Mouse (Mus musculus) midbrain, embryonic 14.5 days (tissue): ENCODE measurements at regions not wholly inside any gene's neighbourhood (a gene's known extent, or its start where the extent isn't known, plus 50 kb on each side); places are given as distances from the start of the nearest gene placed in this dataset.

ENCODE experiments used
- ATAC-seq: fragments of 200-750 bp; cut with Nextera tagmentation; 2 replicates; pipeline ENCODE4 v1.8.0; 2017; ENCODE audit warnings: moderate number of reproducible peaks, moderate library complexity; ENCODE audit not compliant: low FRiP score, low TSS enrichment
- DNase-seq: peaks from one replicate; pipeline ENCODE4 v3.0.0-alpha.2; 2015
- H3K27ac ChIP-seq: fragments of 300-500 bp; sonication (generic); replicated peaks from 2 replicates; pipeline ENCODE4 v1.5.1; 2014; ENCODE audit warnings: mild to moderate bottlenecking, low read depth, low read length, moderate library complexity
- H3K27me3 ChIP-seq: fragments of 300-500 bp; sonication (generic); 2 replicates; pipeline ENCODE4 v1.6.1; 2014; ENCODE audit warnings: low read length, control low read depth, mixed read lengths; ENCODE audit not compliant: control insufficient read depth, insufficient read depth
- H3K36me3 ChIP-seq: fragments of 300-500 bp; sonication (generic); 2 replicates; pipeline ENCODE4 v1.6.1; 2014; ENCODE audit warnings: low read length, control low read depth; ENCODE audit not compliant: control insufficient read depth, insufficient read depth
- H3K4me1 ChIP-seq: fragments of 300-500 bp; sonication (generic); 2 replicates; pipeline ENCODE4 v1.6.1; 2014; ENCODE audit warnings: mild to moderate bottlenecking, antibody characterized with exemption, low read length, control low read depth; ENCODE audit not compliant: control insufficient read depth, insufficient read depth
- H3K4me2 ChIP-seq: fragments of 300-500 bp; sonication (generic); 2 replicates; pipeline ENCODE4 v1.6.1; 2014; ENCODE audit warnings: mild to moderate bottlenecking, low read length, moderate library complexity
- H3K4me3 ChIP-seq: fragments of 300-500 bp; sonication (generic); replicated peaks from 2 replicates; pipeline ENCODE4 v1.5.1; 2014; ENCODE audit warnings: low read depth, low read length
- H3K9ac ChIP-seq: fragments of 300-500 bp; sonication (generic); replicated peaks from 2 replicates; pipeline ENCODE4 v1.6.1; 2014; ENCODE audit warnings: mild to moderate bottlenecking, low read length, moderate library complexity
- H3K9me3 ChIP-seq: fragments of 300-500 bp; sonication (generic); 2 replicates; pipeline ENCODE4 v1.6.1; 2016; ENCODE audit warnings: low read length, control low read depth, mixed read lengths; ENCODE audit not compliant: control insufficient read depth
- WGBS: fragments of 180-500 bp; shearing (Covaris S2); extraction: QIAGEN DNeasy Blood & Tissue Kit; methylation state at CpG from one replicate; pipeline ENCODE4 v1.1.7; 2014; 5-methylcytosine and 5-hydroxymethylcytosine counted together

- 91% methylated on average over 5 of the region's 5 CpGs for WGBS
- Histone ChIP-seq H3K9me3 (no peaks in the 10 kb centered on the region), H3K27ac (no peak overlapping the region), H3K4me3 (no peak overlapping the region), H3K9ac (no peak overlapping the region), H3K4me2 (no peak overlapping the region), H3K4me1 (no peaks in the 10 kb centered on the region), H3K27me3 (no peaks in the 10 kb centered on the region), H3K36me3 (no peaks in the 10 kb centered on the region)
- ATAC-seq (no peak), DNase-seq (no peak)
Measured at GRCm38 (mm10) chr17:50453956-50454355, 55.2 kb upstream of the Plcl2 start.

GRCm38 (mm10) chr17:50454917-50455316 is 54.3 kb upstream of the Plcl2 start:
- no peaks in the 10 kb centered on the region for H3K27me3 ChIP-seq
- no peak overlapping the region for H3K9ac ChIP-seq
- H3K27ac ChIP-seq, result no peak overlapping the region
- H3K4me1 ChIP-seq, result no peaks in the 10 kb centered on the region
- no peaks in the 10 kb centered on the region for H3K36me3 ChIP-seq
- ATAC-seq, result no peak
- no peak for DNase-seq
- WGBS, result 82% methylated on average over 5 of the region's 5 CpGs
- no peaks in the 10 kb centered on the region for H3K9me3 ChIP-seq
- no peak overlapping the region for H3K4me2 ChIP-seq
- H3K4me3 ChIP-seq, result no peak overlapping the region

GRCm38 (mm10) chr17:50455719-50456118 is 53.5 kb upstream of the Plcl2 start:
- H3K4me2 ChIP-seq, result no peak overlapping the region
- no peaks in the 10 kb centered on the region for H3K4me1 ChIP-seq
- no peaks in the 10 kb centered on the region for H3K27me3 ChIP-seq
- H3K4me3 ChIP-seq, result no peak overlapping the region
- WGBS, result 93% methylated on average over 10 of the region's 10 CpGs
- no peak overlapping the region for H3K27ac ChIP-seq
- ATAC-seq, result no peak
- DNase-seq, result no peak
- H3K36me3 ChIP-seq, result no peaks in the 10 kb centered on the region
- H3K9ac ChIP-seq, result no peak overlapping the region
- H3K9me3 ChIP-seq, result no peaks in the 10 kb centered on the region

GRCm38 (mm10) chr17:50457053-50457697 is 52.0 kb upstream of the Plcl2 start:
- H3K36me3 ChIP-seq, result no peaks in the 10 kb centered on the region
- H3K27ac ChIP-seq, result no peak overlapping the region
- no peaks in the 10 kb centered on the region for H3K9me3 ChIP-seq
- no peak overlapping the region for H3K4me3 ChIP-seq
- H3K27me3 ChIP-seq, result no peaks in the 10 kb centered on the region
- H3K4me2 ChIP-seq, result no peak overlapping the region
- no peaks in the 10 kb centered on the region for H3K4me1 ChIP-seq
- no peak for DNase-seq
- no peak for ATAC-seq
- H3K9ac ChIP-seq, result no peak overlapping the region
- 87% methylated on average over 6 of the region's 6 CpGs for WGBS

GRCm38 (mm10) chr17:50458232-50458631 is 51.0 kb upstream of the Plcl2 start:
- WGBS, result 82% methylated on average over 4 of the region's 4 CpGs
- H3K4me1 ChIP-seq, result no peaks in the 10 kb centered on the region
- H3K9me3 ChIP-seq, result no peaks in the 10 kb centered on the region
- no peak overlapping the region for H3K9ac ChIP-seq
- ATAC-seq, result no peak
- no peaks in the 10 kb centered on the region for H3K36me3 ChIP-seq
- H3K27ac ChIP-seq, result no peak overlapping the region
- no peak for DNase-seq
- H3K4me2 ChIP-seq, result no peak overlapping the region
- H3K27me3 ChIP-seq, result no peaks in the 10 kb centered on the region
- no peak overlapping the region for H3K4me3 ChIP-seq
